Mouse (Mus musculus): ENCODE data around the gene Tspear.

- no peak for TF ChIP-seq EP300 (IDR thresholded peaks at IDR 0.05)
- TF ChIP-seq CTCF (IDR thresholded peaks at IDR 0.05), result no peak
Observed at GRCm38 (mm10) chr10:77895562-77895961, 209.2 kb downstream of the Tspear start.
